Mouse (Mus musculus) olfactory bulb, adult 2 months (tissue): ENCODE data around the gene Rad51d.

Source experiments
- CTCF ChIP-seq: fragments of 200-500 bp; IDR thresholded peaks from 2 replicates; pipeline ENCODE4 v1.5.1; 2012; ENCODE audit warnings: low read depth, mild to moderate bottlenecking, low read length, moderate library complexity; ENCODE audit not compliant: insufficient read depth
- POLR2A ChIP-seq: fragments of 200-500 bp; IDR thresholded peaks from 2 replicates; pipeline ENCODE4 v1.6.1; 2012; ENCODE audit warnings: mild to moderate bottlenecking, low read depth, low read length, moderate library complexity; ENCODE audit not compliant: insufficient read depth

GRCm38 (mm10) chr11:82862638-82863037 is 27.8 kb downstream of the Rad51d start:
- no peak for TF ChIP-seq CTCF
- no peak for TF ChIP-seq POLR2A
